Mouse (Mus musculus) left cerebral cortex, adult 8-10 months (tissue): ENCODE measurements around the gene Lcn10. TPM values are rescaled to one million over a fixed set of nuclear protein-coding genes. Genes with fewer than 3 reads are reported as not detected.
"Not testable (repeated sequence)": the region's sequence is repeated elsewhere in the genome, so short reads cannot be mapped to it uniquely, and the experiment has no call there.

ENCODE experiments used
- DNase-seq, 2 experiments: peaks; one replicate each; pipeline ENCODE4 v3.0.0; 2022; ENCODE audit warnings: low spot score in 2 of 2
- total RNA-seq, 4 experiments: library from RNA; stranded (reverse); gene quantifications; 2 replicates each; pipeline ENCODE4 v1.2.4; 2022

Gene Lcn10
- total RNA-seq, 4 experiments from 2014 or later = not detected

DNA sequence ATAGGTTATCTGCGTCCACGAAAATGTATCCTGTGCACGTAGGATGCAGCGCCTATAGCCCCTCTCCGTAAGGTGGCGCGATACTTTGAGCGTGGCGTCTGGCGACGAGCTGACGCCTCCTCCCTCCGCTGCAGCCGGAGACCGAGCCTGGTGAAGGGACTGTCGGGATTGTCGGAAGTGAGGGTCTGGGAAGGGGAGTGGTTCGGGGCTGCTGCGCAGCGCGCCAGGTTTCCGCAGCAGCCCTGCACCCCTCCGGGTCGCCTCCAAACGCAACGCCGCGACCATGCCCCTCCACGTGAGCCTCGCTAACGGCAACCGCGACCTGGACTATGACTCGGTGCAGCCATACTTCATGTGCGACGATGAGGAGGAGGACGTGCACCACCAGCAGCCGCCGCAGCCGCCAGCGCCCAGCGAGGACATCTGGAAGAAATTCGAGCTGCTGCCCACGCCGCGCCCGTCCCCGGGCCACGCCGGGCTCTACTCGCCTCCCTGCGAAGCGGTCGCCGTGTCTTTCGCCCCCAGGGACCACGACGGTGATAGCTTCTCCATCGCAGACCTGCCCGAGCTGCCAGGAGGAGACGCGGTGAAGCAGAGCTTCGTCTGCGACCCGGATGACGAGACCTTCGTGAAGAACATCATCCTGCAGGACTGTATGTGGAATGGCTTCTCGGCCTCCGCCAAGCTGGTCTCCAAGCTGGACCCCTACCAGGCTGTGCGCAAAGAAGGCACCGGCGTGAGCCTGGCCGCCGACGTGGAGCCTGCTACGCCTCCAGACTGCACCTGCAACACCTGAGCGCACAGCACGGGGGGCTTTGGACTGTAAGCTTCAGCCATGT, 24.3 kb downstream of the Lcn10 start, which contains the start of gene Bmyc:
Gene Bmyc (plus strand): TSS at position 97 of the 839 bp plus-strand sequence.
- peak; percentile 71 to 86 for DNase-seq

DNA sequence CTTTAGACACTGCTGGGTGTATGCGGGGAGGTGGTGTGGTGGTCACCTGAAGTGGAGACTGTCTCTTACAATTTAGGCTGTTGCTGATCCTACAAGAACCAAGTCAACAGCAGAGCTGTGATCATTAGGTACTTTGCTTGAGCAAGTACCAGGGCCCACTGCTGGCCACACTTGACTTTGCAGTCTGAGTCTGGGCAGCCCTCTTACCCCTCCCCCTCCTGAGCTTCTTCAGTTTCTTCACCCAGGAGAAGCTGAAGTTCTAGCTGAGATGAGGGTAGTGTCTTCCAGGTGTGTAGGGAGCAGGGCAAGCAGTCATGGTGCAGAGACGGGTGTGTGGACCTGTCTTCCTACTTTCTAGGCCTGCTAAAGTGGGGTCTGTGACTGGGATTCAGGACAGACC, 25.6 kb downstream of the Lcn10 start:
- DNase-seq = peak in 1 of 2 experiments; percentile 45

DNA sequence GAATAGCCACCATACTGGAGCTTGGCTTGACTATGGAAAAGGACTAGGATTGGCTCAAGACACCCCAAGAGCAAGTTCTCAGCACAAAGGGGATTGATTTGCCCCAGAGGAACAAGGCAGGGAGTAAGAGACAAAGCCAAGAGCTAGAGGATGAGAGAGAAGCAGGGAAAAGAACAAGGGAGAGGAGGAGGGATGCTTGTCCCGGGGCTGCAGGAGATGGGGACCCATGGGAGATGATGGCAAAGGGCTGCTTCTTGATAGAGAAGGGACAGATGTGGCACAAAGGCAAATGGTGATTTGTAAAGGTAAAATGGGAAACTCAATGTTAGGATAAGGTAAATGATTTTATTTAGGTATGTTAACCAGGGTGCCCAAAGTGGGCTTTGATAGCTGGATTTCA, 26.5 kb downstream of the Lcn10 start:
- not testable (repeated sequence) for DNase-seq

DNA sequence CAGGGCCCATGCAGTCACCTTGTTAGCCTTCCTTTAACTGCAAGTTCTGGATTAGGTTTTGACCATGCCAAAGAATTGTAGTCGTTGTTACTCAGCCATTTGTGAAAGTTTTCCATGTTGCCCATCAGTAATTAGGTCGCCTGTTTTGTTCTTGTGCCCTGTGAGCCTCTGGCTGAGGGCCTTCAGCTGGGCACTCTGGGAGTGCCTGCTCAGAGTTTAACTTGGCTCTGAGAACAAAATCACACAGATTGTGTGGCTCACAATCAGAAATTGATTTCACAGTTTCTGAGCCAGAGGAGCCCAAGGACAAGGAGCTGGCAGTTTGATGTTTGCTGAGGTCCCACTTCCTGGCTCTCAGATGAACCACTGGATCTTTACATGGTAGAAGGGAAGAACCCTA, 27.3 kb downstream of the Lcn10 start:
- DNase-seq = not testable (repeated sequence)

DNA sequence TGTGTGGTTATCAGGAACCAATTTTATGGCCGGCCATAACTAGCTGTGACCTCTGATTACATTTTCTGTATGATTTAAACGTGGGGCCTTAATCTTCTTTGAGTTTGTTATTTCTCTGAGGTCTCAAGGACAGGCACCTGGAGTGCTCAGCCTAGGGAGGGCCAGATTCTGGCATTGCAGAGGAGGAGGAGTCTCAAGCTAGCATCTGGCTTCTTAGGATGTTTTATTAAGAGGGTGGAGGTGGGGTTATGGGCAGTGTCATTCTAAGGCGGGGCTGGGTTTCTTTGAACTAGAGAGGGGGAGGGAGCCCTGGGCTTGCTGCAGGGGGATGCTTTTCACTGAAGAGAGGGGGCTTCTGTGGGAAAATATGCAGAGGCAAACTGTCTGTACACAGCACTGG, 29.1 kb downstream of the Lcn10 start:
- not testable (repeated sequence) for DNase-seq

DNA sequence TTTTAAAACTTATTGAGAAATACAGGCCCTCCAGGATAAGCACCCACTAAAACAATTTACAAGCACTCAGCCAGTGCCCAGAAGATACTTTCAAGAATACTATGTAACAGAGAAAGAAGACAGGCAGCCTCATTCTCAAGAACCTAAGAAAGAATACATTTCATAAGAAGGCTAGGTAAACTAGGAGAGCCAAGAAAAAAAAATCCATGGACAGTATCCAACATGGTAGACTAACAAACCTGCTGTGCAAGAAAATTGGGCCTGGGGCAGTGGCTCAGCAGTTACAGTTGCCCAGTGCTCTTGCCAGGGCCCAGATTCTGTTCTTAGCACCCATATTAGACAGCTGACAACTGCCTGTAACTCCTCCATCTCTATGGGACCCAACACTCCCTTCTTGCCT, 34.7 kb downstream of the Lcn10 start:
- no peak for DNase-seq

DNA sequence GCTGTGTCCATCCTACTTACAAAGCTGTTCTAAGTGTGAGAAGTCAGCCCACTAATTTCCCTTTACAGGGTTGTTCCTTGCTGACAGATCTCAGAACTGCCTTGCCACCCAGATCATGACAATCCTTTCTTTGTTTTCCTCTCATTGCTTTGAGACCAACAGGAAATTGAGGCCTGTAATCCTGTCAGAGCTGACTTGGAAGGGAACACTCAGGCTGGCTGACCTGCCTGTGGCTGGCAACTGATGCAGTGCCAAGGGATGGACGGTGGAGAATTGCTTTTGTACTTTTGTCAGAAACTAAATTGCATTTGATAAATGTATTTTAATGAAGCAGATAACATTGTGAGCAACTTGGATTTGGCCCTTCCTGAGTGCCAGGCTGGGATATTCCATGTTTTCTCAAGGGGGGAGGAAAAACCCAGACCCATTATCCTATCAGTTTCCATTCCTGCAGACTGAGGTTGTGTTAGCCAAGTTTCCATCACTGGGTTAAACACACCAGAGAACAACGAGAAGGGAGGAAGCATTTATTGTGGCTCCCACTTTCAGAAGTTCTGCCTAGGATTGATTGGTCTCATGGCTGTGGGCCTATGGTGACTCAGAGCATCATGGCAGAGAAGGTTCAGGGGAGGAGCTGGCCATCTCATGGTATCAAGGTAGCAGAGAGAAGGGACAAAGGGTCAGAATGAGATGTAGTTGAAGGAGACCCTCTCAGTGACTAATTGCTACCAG, 50.8 kb downstream of the Lcn10 start:
- DNase-seq = no peak

Other genes with a start within 250 kb of the Lcn10 start
- gene Clic3, start 225.9 kb upstream of the Lcn10 start, total RNA-seq = 1 to 10 TPM in 2 of 4 experiments, not detected in 2; 1.2 to 1.6 TPM
- gene Paxx, start 221.6 kb upstream of the Lcn10 start, total RNA-seq = 10 to 100 TPM; 67.2 to 88.0 (median 78.1) TPM
- gene Ptgds, start 212.7 kb upstream of the Lcn10 start, total RNA-seq = 1,000 to 10,000 TPM; 1,862 to 2,386 (median 2,226) TPM
- gene Lcn12, start 188.8 kb upstream of the Lcn10 start, total RNA-seq = not detected
- 100 to 1,000 TPM; 105 to 121 (median 113) TPM for gene Fbxw5, start 182.0 kb upstream of the Lcn10 start, total RNA-seq
- gene C8g, start 181.0 kb upstream of the Lcn10 start, total RNA-seq = 1 to 10 TPM in 3 of 4 experiments, under 1 TPM in 1; 0.86 to 1.9 (median 1.6) TPM
- gene Traf2, start 135.8 kb upstream of the Lcn10 start, total RNA-seq = 10 to 100 TPM; 10.3 to 11.9 (median 10.4) TPM
- gene Edf1, start 124.9 kb upstream of the Lcn10 start, total RNA-seq = 100 to 1,000 TPM; 123 to 209 (median 170) TPM
- 1 to 10 TPM in 3 of 4 experiments, under 1 TPM in 1; 0.46 to 3.1 (median 1.7) TPM for gene Mamdc4, start 107.9 kb upstream of the Lcn10 start, total RNA-seq
- 10 to 100 TPM; 57.8 to 72.0 (median 64.7) TPM for gene Phpt1, start 107.5 kb upstream of the Lcn10 start, total RNA-seq
- 10 to 100 TPM; 86.8 to 96.3 (median 92.7) TPM for gene Ajm1, start 101.0 kb upstream of the Lcn10 start, total RNA-seq
- 100 to 1,000 TPM; 135 to 160 (median 145) TPM for gene Rabl6, start 74.2 kb upstream of the Lcn10 start, total RNA-seq
- not detected for gene Ccdc183, start 65.0 kb upstream of the Lcn10 start, total RNA-seq
- gene Tmem141, start 60.7 kb upstream of the Lcn10 start, total RNA-seq = 10 to 100 TPM; 21.0 to 30.4 (median 22.8) TPM
- gene Fcna, start 54.7 kb upstream of the Lcn10 start, total RNA-seq = 1 to 10 TPM in 2 of 4 experiments, under 1 TPM in 2; 0.46 to 1.2 (median 0.80) TPM
- not detected for gene Lcn8, start 29.6 kb upstream of the Lcn10 start, total RNA-seq
- not detected for gene Lcn5, start 24.8 kb upstream of the Lcn10 start, total RNA-seq
- not detected for gene Lcn6, start 5.9 kb upstream of the Lcn10 start, total RNA-seq
- not detected for gene Obp2a, start 17.3 kb downstream of the Lcn10 start, total RNA-seq
- gene Bmyc, start 24.0 kb downstream of the Lcn10 start, total RNA-seq = 100 to 1,000 TPM in 2 of 4 experiments, 10 to 100 TPM in 2; 86.5 to 102 (median 95.1) TPM
- gene Obp2b, start 54.3 kb downstream of the Lcn10 start, total RNA-seq = under 1 TPM in 2 of 4 experiments, not detected in 2; 0.72 to 0.74 TPM
- not detected for gene Lcn3, start 82.8 kb downstream of the Lcn10 start, total RNA-seq
- gene Lcn11, start 94.3 kb downstream of the Lcn10 start, total RNA-seq = not detected
- not detected for gene Gm13539, start 99.5 kb downstream of the Lcn10 start, total RNA-seq
- not detected for gene Glt6d1, start 133.1 kb downstream of the Lcn10 start, total RNA-seq
- not detected for gene Lcn9, start 140.4 kb downstream of the Lcn10 start, total RNA-seq
- gene Sohlh1, start 164.5 kb downstream of the Lcn10 start, total RNA-seq = not detected
- gene Kcnt1, start 181.0 kb downstream of the Lcn10 start, total RNA-seq = 100 to 1,000 TPM; 132 to 138 (median 136) TPM